Mouse (Mus musculus) urinary bladder, adult 18-20 months (tissue): Measurements from ENCODE around the gene Rreb1.

ENCODE experiments used
- DNase-seq, 2 experiments: peaks; one replicate each; pipeline ENCODE4 v3.0.0; 2022; ENCODE audit warnings: low spot score in 2 of 2, mixed read lengths in 2 of 2

Gene Rreb1

GRCm38 (mm10) chr13:37943466-37943865, 165.3 kb downstream of the Rreb1 start:
- no peak for DNase-seq

GRCm38 (mm10) chr13:37944306-37944705, 166.1 kb downstream of the Rreb1 start:
- no peak for DNase-seq

DNA sequence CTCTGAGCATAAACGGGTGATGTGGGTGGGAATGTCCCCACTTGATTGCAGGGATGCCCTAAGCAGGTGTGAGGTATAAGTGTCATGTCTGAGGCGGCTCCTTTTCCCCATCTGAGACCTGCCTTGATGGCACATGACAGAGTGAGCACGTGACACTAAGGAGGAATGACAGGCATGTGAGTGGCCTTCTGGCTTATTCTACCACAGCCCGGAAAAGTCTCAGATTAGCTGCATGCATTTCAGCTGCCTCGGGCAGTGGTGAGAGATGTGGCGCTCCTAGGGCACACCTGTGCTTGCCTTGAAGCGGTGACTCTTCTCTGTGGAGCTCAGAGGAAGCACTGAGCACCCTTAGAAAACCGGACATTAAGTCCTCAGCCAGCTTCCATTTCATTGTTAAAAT, 167.2 kb downstream of the Rreb1 start:
- no peak for DNase-seq

DNA sequence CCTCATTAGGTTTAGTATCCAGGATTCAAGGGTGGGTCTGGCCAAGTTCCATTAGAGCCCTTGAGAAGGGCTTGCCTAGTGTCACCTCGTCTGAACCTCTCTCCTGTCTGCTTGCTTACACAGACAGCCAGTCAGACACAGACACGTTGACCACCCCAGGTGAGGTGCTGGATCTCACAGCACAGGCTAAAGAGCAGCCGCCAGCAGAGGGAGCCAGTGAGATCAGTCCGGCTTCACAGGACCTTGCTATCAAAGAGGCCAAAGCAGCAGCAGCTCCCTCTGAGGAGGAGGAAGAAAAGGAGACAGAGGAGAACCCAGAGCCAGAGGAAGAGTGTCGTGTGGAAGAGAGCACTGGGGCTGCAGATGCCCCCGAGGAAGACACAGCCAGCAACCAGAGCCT, 168.5 kb downstream of the Rreb1 start:
- peak; percentile 62 to 83 for DNase-seq

GRCm38 (mm10) chr13:37952981-37953380, 174.8 kb downstream of the Rreb1 start:
- no peak for DNase-seq

DNA sequence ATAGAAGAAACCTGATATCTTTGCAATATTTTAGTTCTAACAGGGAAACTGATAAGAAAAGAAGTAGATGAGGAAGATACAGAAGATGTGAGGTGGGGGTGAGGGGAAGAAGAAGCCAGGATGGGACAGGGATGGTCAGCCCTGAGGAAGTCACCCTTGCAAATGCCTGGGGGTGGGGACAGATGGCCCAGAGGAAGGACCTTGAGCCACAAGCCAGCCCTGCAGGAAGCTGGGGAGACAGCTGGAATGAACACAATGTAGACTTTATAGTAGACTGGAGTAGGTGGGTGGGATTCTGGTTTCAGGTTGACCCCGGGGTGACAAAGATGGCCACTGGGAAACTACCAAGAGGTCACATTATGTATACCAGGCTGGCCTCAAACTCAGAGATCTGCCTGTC, 176.1 kb downstream of the Rreb1 start:
- no peak for DNase-seq

GRCm38 (mm10) chr13:37958498-37959238, 180.5 kb downstream of the Rreb1 start:
- DNase-seq = no peak

- no peak for DNase-seq
Measured at GRCm38 (mm10) chr13:37959239-37959907, 181.2 kb downstream of the Rreb1 start.

DNA sequence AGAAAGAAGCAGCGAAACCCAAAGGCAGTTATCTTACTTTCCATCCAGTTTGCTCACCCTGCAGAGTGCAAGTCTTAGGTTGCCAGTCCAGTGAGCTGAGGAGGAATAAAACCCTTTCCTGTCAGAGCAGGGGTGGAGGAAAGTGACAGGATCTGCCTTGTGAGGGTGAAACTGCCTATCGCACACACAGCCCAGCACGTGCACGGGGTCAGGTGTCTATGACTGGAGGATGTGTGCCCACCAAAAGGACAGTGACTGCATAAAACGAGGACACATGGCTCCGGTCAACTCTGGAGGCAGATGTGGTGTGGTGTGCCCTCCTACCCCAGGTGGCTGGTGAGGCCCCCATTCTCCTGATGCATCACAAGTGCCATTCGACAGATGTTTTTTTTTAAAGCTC, 181.7 kb downstream of the Rreb1 start:
- no peak for DNase-seq

GRCm38 (mm10) chr13:37962541-37962940, 184.3 kb downstream of the Rreb1 start:
- no peak for DNase-seq

- peak; percentile 56 to 60 for DNase-seq
Measured at GRCm38 (mm10) chr13:37963354-37964007, 185.3 kb downstream of the Rreb1 start.

GRCm38 (mm10) chr13:37964128-37965087, 186.2 kb downstream of the Rreb1 start:
- DNase-seq = no peak

DNA sequence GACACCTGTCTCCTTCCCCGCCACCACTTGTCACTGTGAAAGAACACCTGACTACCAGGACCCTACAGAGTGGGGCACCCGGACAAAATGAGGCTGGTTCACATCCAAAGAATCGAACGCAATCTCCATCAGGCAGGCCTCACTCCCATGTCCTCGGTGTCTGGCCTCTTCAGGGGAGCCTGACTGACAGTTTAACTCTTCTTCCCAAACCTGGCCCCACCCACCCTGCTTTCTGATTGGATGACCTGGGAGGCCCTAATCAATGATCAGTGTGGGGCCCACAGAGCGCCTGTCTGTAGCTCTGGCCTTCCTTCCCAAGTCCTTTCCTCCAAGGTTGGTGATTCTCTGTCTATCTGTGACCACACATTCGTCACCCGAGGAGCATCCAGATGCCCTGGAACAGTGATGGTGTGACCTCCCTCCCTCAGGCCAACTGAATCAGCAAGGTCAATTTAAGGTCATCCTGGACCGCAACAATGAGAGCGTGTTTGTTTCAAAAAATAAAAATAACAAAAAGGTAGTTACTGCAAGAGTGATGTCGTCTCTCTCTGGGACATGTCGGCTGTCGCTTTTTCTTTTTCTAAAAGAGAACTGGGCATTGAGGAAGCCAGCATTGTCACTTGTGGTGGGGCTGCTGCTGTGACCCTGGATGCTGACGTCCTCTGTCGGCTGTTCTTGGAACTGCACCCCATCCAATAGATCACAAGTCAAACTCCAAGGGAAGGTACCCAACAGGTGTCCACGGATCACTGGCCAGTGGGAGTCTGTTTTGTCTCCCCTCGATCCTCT, 187.1 kb downstream of the Rreb1 start:
- no peak for DNase-seq

- DNase-seq = no peak
Measured at GRCm38 (mm10) chr13:37966256-37967051, 188.3 kb downstream of the Rreb1 start.

DNA sequence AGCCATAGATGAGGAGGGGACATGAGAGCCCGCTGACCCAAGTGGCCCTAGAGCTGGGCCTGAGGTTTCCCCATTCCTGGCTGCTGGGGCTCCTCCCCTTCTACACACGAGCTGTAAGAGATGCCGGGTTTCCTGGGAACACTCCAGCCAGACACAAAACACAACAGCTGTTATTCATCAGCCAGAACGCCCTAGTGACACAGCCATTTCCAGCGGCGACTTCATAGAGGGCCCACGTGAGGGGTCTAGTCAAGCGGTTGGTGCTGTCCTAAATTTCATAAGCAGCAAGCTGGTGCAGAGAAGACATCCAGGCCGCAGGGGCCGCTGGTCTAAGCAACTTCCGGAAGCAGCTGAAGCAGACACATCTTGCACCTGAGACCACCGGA, 188.8 kb downstream of the Rreb1 start:
- no peak for DNase-seq

- DNase-seq = no peak
Measured at GRCm38 (mm10) chr13:37967565-37967964, 189.4 kb downstream of the Rreb1 start.

GRCm38 (mm10) chr13:37969337-37969736, 191.1 kb downstream of the Rreb1 start:
- peak; percentile 66 to 85 for DNase-seq

GRCm38 (mm10) chr13:37969988-37970387, 191.8 kb downstream of the Rreb1 start:
- DNase-seq = no peak

DNA sequence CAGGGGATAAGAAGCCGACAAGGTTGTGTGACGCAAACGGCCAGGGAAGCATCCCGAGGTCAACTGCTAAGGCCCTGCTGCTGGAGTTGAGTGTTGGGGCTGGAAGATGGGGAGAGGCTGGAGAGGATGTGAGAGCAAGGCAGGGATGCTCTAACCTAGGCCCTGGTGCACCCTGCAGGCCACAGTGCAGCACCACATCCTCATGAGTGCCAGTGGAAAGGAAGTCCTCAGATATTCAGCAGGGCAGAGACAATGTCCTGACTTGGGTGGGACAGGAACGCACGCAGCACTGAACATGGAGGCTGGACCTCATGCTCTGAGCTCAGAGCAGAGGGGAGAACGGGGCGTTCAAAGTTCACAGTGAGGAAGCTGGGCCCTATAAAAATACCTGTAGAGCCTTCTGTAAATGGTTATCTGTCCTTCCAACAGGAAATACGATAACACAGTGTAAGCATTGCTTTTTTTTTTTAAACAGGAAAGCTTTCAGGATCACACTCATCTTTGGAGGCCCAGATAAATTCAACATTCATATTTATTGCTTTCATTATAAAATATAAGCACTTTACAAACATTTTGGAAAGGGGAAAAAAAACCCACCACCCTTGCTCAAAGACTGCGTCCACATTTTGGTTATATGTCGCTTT, 192.8 kb downstream of the Rreb1 start:
- no peak for DNase-seq

GRCm38 (mm10) chr13:37974036-37974435, 195.8 kb downstream of the Rreb1 start:
- DNase-seq = no peak
